Mouse (Mus musculus) adrenal gland, adult 18-20 months (tissue): Measurements from ENCODE around the gene Gm11492. TPM values are rescaled to one million over a fixed set of nuclear protein-coding genes. Genes with fewer than 3 reads are reported as not detected.
A peak's percentile ranks its signal among the peaks of the same experiment; 100 is the strongest.

ENCODE experiments used
- DNase-seq, 2 experiments: peaks; one replicate each; pipeline ENCODE4 v3.0.0; 2021 to 2022; ENCODE audit warnings: low spot score in 2 of 2
- total RNA-seq, 2 experiments: library from RNA; stranded (reverse); gene quantifications; 1 replicate in 1 of 2; 2 replicates in 1 of 2; pipeline ENCODE4 v1.2.3; 2021

The Gm11492 gene
- total RNA-seq, 2 experiments from 2014 or later, result not detected

- DNase-seq, result no peak
Observed at GRCm38 (mm10) chr11:87578963-87579601, 12.6 kb downstream of the Gm11492 start.

GRCm38 (mm10) chr11:87579713-87580112 is 13.3 kb downstream of the Gm11492 start:
- DNase-seq, result no peak

GRCm38 (mm10) chr11:87580543-87581085 is 14.2 kb downstream of the Gm11492 start:
- DNase-seq, result no peak

GRCm38 (mm10) chr11:87581161-87581865 is 14.9 kb downstream of the Gm11492 start:
- DNase-seq, result no peak

- no peak for DNase-seq
Observed at GRCm38 (mm10) chr11:87581933-87582710, 15.7 kb downstream of the Gm11492 start.

- DNase-seq, result no peak
Observed at GRCm38 (mm10) chr11:87583291-87584034, 17.0 kb downstream of the Gm11492 start.

GRCm38 (mm10) chr11:87584711-87585505 is 18.5 kb downstream of the Gm11492 start:
- DNase-seq, result no peak

GRCm38 (mm10) chr11:87587211-87587874 is 20.9 kb downstream of the Gm11492 start:
- no peak for DNase-seq

GRCm38 (mm10) chr11:87589605-87590004 is 23.2 kb downstream of the Gm11492 start:
- DNase-seq, result no peak

GRCm38 (mm10) chr11:87590841-87591525 is 24.5 kb downstream of the Gm11492 start:
- DNase-seq, result peak; percentile 33 to 50

- DNase-seq, result peak; percentile 94 to 95
Observed at GRCm38 (mm10) chr11:87591526-87592353, 25.3 kb downstream of the Gm11492 start, which contains the start of gene Mtmr4. TSS of gene Mtmr4 (plus strand) at chr11:87592162.

GRCm38 (mm10) chr11:87592354-87592695 is 25.9 kb downstream of the Gm11492 start:
- DNase-seq, result no peak

- DNase-seq, result no peak
Observed at GRCm38 (mm10) chr11:87592713-87593598, 26.5 kb downstream of the Gm11492 start.

- peak; percentile 79 to 81 for DNase-seq
Observed at GRCm38 (mm10) chr11:87595327-87595841, 28.9 kb downstream of the Gm11492 start.

GRCm38 (mm10) chr11:87595976-87596375 is 29.5 kb downstream of the Gm11492 start:
- DNase-seq, result no peak

GRCm38 (mm10) chr11:87596492-87596891 is 30.0 kb downstream of the Gm11492 start:
- DNase-seq, result no peak

- no peak for DNase-seq
Observed at GRCm38 (mm10) chr11:87597061-87597460, 30.6 kb downstream of the Gm11492 start.
